Mouse (Mus musculus) megakaryocyte, embryonic 14.5 days (primary cell): Measurements from ENCODE around the gene Fbxo22.

Experiments used
- FLI1 ChIP-seq: IDR thresholded peaks from 2 replicates; pipeline ENCODE4 v1.6.1; 2012; ENCODE audit warnings: low read length, inconsistent platforms, mixed read lengths
- GATA1 ChIP-seq: IDR thresholded peaks from 3 replicates; pipeline ENCODE4 v1.6.1; 2012; ENCODE audit warnings: mixed read lengths, low read length, inconsistent platforms, borderline replicate concordance

DNA sequence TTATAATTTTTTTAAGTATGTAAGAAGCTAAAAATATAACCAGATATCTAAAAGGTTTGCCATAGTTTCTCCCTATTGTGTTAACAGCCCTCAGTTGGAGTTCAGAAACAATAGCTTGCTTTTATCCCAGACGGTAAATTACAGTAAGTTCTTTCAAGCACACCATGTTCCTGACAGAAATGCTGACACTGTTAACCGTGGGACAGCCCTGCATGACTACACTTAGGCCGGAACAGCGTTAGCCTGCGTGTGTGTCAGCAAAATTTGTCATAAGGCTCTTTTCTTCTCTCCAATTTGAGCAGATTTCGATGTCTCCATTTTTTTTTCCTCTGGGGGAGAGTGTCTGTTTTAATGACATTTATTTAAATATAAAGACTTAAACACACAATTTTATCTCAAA, 51.0 kb downstream of the Fbxo22 start:
- TF ChIP-seq GATA1: no peak
- TF ChIP-seq FLI1: no peak
